Comparison of ENCODE assay signal across 22 mouse cellular contexts in the genomic region with DNA sequence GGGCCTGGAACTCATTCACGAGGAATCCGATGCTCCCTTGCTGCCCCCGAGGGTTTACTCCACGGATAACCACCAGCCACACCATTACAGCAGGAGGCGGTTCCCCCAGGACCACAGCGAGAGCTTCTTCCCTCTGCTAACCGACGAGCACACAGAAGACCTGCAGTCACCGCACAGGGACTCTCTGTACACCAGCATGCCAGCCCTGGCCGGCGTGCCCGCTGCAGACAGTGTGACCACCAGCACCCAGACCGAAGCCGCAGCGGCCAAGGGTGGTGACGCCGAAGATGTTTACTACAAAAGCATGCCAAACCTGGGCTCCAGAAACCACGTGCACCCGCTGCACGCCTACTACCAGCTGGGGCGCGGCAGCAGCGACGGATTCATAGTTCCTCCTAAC.
DNase-seq lines count a peak whose midpoint lies in the region; ATAC-seq and TF ChIP-seq lines count a peak whose summit lies in the region.
"Had no signal": no experiment of that assay in that cellular context is flagged by ENCODE, and none has a peak within 500 bp of the region (broad histone marks: within the 10 kb centered on the region; RNA-seq: fewer than 3 reads in every experiment).

No protein-coding gene starts in this region.

- no peaks in the 10 kb centered on the region for H3K4me1 ChIP-seq in embryonic facial prominence, embryonic 11.5 days (ENCODE audit: control insufficient read depth, insufficient read depth, low read length)
- no peaks in the 10 kb centered on the region for H3K4me1 ChIP-seq in embryonic facial prominence, embryonic 10.5 days
- no peaks in the 10 kb centered on the region for H3K4me1 ChIP-seq in midbrain, embryonic 13.5 days (replicated peaks)
- H3K4me1 ChIP-seq in midbrain, embryonic 11.5 days (ENCODE audit: control insufficient read depth, insufficient read depth, low read length) = no peaks in the 10 kb centered on the region
- no peaks in the 10 kb centered on the region for H3K4me1 ChIP-seq in thymus, adult 2 months (replicated peaks; ENCODE audit: control insufficient read depth, insufficient read depth, low read length)
- H3K4me1 ChIP-seq in forebrain, embryonic 14.5 days (ENCODE audit: control insufficient read depth, insufficient read depth, low read length) = no peaks in the 10 kb centered on the region
- H3K4me1 ChIP-seq: limb, embryonic 13.5 days; liver, embryonic 12.5 days; midbrain, embryonic 12.5 days had no signal

- H3K27ac ChIP-seq in embryonic facial prominence, embryonic 11.5 days (replicated peaks; ENCODE audit: low read depth, low read length) = no peak overlapping the region
- no peak overlapping the region for H3K27ac ChIP-seq in embryonic facial prominence, embryonic 10.5 days (replicated peaks)
- no peak overlapping the region for H3K27ac ChIP-seq in midbrain, embryonic 13.5 days
- H3K27ac ChIP-seq in midbrain, embryonic 11.5 days (ENCODE audit: low read depth, low read length) = no peak overlapping the region
- no peak overlapping the region for H3K27ac ChIP-seq in thymus, adult 2 months (ENCODE audit: control insufficient read depth, insufficient read depth, low read length)
- H3K27ac ChIP-seq in forebrain, embryonic 14.5 days (ENCODE audit: low read depth, low read length) = no peak overlapping the region
- H3K27ac ChIP-seq: limb, embryonic 13.5 days; liver, embryonic 12.5 days; midbrain, embryonic 12.5 days had no signal

- no peak overlapping the region for H3K9ac ChIP-seq in embryonic facial prominence, embryonic 11.5 days (replicated peaks; ENCODE audit: low read length)
- no peak overlapping the region for H3K9ac ChIP-seq in midbrain, embryonic 13.5 days (replicated peaks)
- H3K9ac ChIP-seq in midbrain, embryonic 11.5 days (ENCODE audit: low read length) = no peak overlapping the region
- no peak overlapping the region for H3K9ac ChIP-seq in forebrain, embryonic 14.5 days (ENCODE audit: low read length)
- H3K9ac ChIP-seq: forebrain, postnatal 0 days; limb, embryonic 13.5 days; liver, embryonic 12.5 days; midbrain, embryonic 12.5 days had no signal

- TF ChIP-seq POLR2A in thymus, adult 2 months (IDR thresholded peaks at IDR 0.05; ENCODE audit: control insufficient read depth, extremely low read depth, insufficient read depth, low read length, poor library complexity) = no peak

- TF ChIP-seq CTCF in thymus, adult 2 months (IDR thresholded peaks at IDR 0.05; ENCODE audit: borderline replicate concordance, control insufficient read depth, extremely low read depth, insufficient read depth, low read length, poor library complexity) = no peak

- DNase-seq in embryonic facial prominence, embryonic 11.5 days (ENCODE audit: low spot score) = no peak
- no peak for DNase-seq in embryonic facial prominence, embryonic 10.5 days (ENCODE audit: low spot score)
- DNase-seq in midbrain, embryonic 11.5 days (ENCODE audit: low spot score, missing footprints) = no peak
- DNase-seq in thymus, adult 2 months = peak; percentile 1
- DNase-seq in thymus, postnatal 36 days = no peak
- no peak for DNase-seq in gastrocnemius, postnatal 25 days
- no peak for DNase-seq in forebrain, embryonic 14.5 days (ENCODE audit: low spot score)
- DNase-seq: adrenal gland, postnatal 10 days; cerebellum, adult 18-20 months; forebrain, postnatal 0 days; gastrocnemius, postnatal 14 days; heart, adult 18-20 months; kidney, adult 18-20 months; kidney, postnatal 4 days; lung, adult 18-20 months; lung, postnatal 10 days had no signal

- no peak overlapping the region for H3K4me2 ChIP-seq in embryonic facial prominence, embryonic 11.5 days (ENCODE audit: low read depth, low read length)
- no peak overlapping the region for H3K4me2 ChIP-seq in midbrain, embryonic 13.5 days (replicated peaks)
- no peak overlapping the region for H3K4me2 ChIP-seq in midbrain, embryonic 11.5 days
- H3K4me2 ChIP-seq in forebrain, embryonic 14.5 days (ENCODE audit: low read length) = no peak overlapping the region
- H3K4me2 ChIP-seq: limb, embryonic 13.5 days; liver, embryonic 12.5 days; midbrain, embryonic 12.5 days had no signal

- no peak overlapping the region for H3K4me3 ChIP-seq in embryonic facial prominence, embryonic 11.5 days (ENCODE audit: low read depth, low read length)
- H3K4me3 ChIP-seq in embryonic facial prominence, embryonic 10.5 days = no peak overlapping the region
- H3K4me3 ChIP-seq in midbrain, embryonic 13.5 days (replicated peaks) = no peak overlapping the region
- no peak overlapping the region for H3K4me3 ChIP-seq in midbrain, embryonic 11.5 days (ENCODE audit: low read depth, low read length)
- H3K4me3 ChIP-seq in thymus, adult 2 months (ENCODE audit: control insufficient read depth, insufficient read depth, low read length) = no peak overlapping the region
- no peak overlapping the region for H3K4me3 ChIP-seq in forebrain, embryonic 14.5 days (ENCODE audit: low read depth, low read length)
- H3K4me3 ChIP-seq: limb, embryonic 13.5 days; liver, embryonic 12.5 days; midbrain, embryonic 12.5 days had no signal

- 0 out of 2 replicates have a peak, but pooled peaks have one; percentile 14 for ATAC-seq in embryonic facial prominence, embryonic 11.5 days (replicated peaks; ENCODE audit: insufficient number of reproducible peaks, low FRiP score, low TSS enrichment, low read depth)
- ATAC-seq in midbrain, embryonic 13.5 days = peak; percentile 37; the same call in 1 of the 2 replicates
- no peak for ATAC-seq in midbrain, embryonic 11.5 days (ENCODE audit: low FRiP score)
- ATAC-seq in forebrain, embryonic 14.5 days = no peak
- ATAC-seq: CD4-positive, CD25-positive, alpha-beta regulatory T cell, adult 4 months; inflammation-experienced regulatory T-cells, adult 6 months; liver, embryonic 12.5 days had no signal

- WGBS in embryonic facial prominence, embryonic 11.5 days = 92% methylated on average over 24 of the region's 24 CpGs
- WGBS in embryonic facial prominence, embryonic 10.5 days = 91% methylated on average over 24 of the region's 24 CpGs
- whole genome bisulfite sequencing in midbrain, embryonic 13.5 days = 90% methylated on average over 24 of the region's 24 CpGs
- WGBS in midbrain, embryonic 11.5 days = 93% methylated on average over 24 of the region's 24 CpGs
- WGBS in thymus, adult 2 months = 95% methylated on average over 24 of the region's 24 CpGs
- WGBS in forebrain, embryonic 14.5 days = 95% methylated on average over 24 of the region's 24 CpGs

- no peaks in the 10 kb centered on the region; the same call in none of the 2 replicates for H3K36me3 ChIP-seq in embryonic facial prominence, embryonic 11.5 days (replicated peaks; ENCODE audit: control insufficient read depth, insufficient read depth, low read depth, low read length)
- H3K36me3 ChIP-seq in embryonic facial prominence, embryonic 10.5 days (replicated peaks) = peaks cover 7% of the 10 kb centered on the region
- peaks cover 14% of the 10 kb centered on the region for H3K36me3 ChIP-seq in midbrain, embryonic 13.5 days
- no peaks in the 10 kb centered on the region; the same call in 1 of the 2 replicates for H3K36me3 ChIP-seq in midbrain, embryonic 11.5 days (ENCODE audit: control insufficient read depth, insufficient read depth, low read length)
- no peaks in the 10 kb centered on the region for H3K36me3 ChIP-seq in thymus, adult 2 months (ENCODE audit: control insufficient read depth, insufficient read depth, low read length)
- H3K36me3 ChIP-seq in forebrain, embryonic 14.5 days (ENCODE audit: control insufficient read depth, insufficient read depth, low read length) = peaks cover 8% of the 10 kb centered on the region; the same call in 1 of the 2 replicates
- H3K36me3 ChIP-seq: liver, embryonic 12.5 days had no signal

- H3K27me3 ChIP-seq in embryonic facial prominence, embryonic 11.5 days (ENCODE audit: control insufficient read depth, insufficient read depth, low read length) = no peaks in the 10 kb centered on the region
- no peaks in the 10 kb centered on the region for H3K27me3 ChIP-seq in embryonic facial prominence, embryonic 10.5 days (replicated peaks; ENCODE audit: low read depth, poor library complexity, severe bottlenecking)
- no peaks in the 10 kb centered on the region for H3K27me3 ChIP-seq in midbrain, embryonic 13.5 days
- no peaks in the 10 kb centered on the region for H3K27me3 ChIP-seq in midbrain, embryonic 11.5 days (ENCODE audit: control insufficient read depth, insufficient read depth, low read length)
- no peaks in the 10 kb centered on the region for H3K27me3 ChIP-seq in thymus, adult 2 months (ENCODE audit: control insufficient read depth, insufficient read depth, low read length)
- no peaks in the 10 kb centered on the region for H3K27me3 ChIP-seq in forebrain, embryonic 14.5 days (replicated peaks; ENCODE audit: control insufficient read depth, insufficient read depth, low read length)
- H3K27me3 ChIP-seq: limb, embryonic 13.5 days; liver, embryonic 12.5 days; midbrain, embryonic 12.5 days had no signal

- H3K9me3 ChIP-seq in embryonic facial prominence, embryonic 11.5 days (replicated peaks; ENCODE audit: control insufficient read depth, low read length) = no peaks in the 10 kb centered on the region
- 0 out of 2 replicates have a peak, but pooled peaks cover 4% of the 10 kb centered on the region for H3K9me3 ChIP-seq in embryonic facial prominence, embryonic 10.5 days
- H3K9me3 ChIP-seq in midbrain, embryonic 13.5 days = no peaks in the 10 kb centered on the region
- H3K9me3 ChIP-seq in midbrain, embryonic 11.5 days (ENCODE audit: control insufficient read depth, low read length) = no peaks in the 10 kb centered on the region
- H3K9me3 ChIP-seq in forebrain, embryonic 14.5 days (replicated peaks; ENCODE audit: control insufficient read depth, low read length) = no peaks in the 10 kb centered on the region; the same call in 1 of the 2 replicates
- H3K9me3 ChIP-seq: midbrain, embryonic 12.5 days had no signal

Comparison
In these comparisons a context has a peak if more than half of its experiments do, and no peak if none do; other contexts are left out.
1. ATAC-seq: peak in embryonic facial prominence, embryonic 11.5 days (single experiment) and midbrain, embryonic 13.5 days (single experiment); none in midbrain, embryonic 11.5 days (single experiment) and forebrain, embryonic 14.5 days (single experiment).